Mouse (Mus musculus) frontal cortex, postnatal 14 days (tissue): ENCODE measurements at regions not wholly inside any gene's neighbourhood (a gene's known extent, or its start where the extent isn't known, plus 50 kb on each side); places are given as distances from the start of the nearest gene placed in this dataset.
A peak's percentile ranks its signal among the peaks of the same experiment; 100 is the strongest.

Experiments used
- DNase-seq, 2 experiments: peaks; one replicate each; pipeline ENCODE4 v3.0.0; 2022; ENCODE audit warnings: low spot score in 2 of 2

DNA sequence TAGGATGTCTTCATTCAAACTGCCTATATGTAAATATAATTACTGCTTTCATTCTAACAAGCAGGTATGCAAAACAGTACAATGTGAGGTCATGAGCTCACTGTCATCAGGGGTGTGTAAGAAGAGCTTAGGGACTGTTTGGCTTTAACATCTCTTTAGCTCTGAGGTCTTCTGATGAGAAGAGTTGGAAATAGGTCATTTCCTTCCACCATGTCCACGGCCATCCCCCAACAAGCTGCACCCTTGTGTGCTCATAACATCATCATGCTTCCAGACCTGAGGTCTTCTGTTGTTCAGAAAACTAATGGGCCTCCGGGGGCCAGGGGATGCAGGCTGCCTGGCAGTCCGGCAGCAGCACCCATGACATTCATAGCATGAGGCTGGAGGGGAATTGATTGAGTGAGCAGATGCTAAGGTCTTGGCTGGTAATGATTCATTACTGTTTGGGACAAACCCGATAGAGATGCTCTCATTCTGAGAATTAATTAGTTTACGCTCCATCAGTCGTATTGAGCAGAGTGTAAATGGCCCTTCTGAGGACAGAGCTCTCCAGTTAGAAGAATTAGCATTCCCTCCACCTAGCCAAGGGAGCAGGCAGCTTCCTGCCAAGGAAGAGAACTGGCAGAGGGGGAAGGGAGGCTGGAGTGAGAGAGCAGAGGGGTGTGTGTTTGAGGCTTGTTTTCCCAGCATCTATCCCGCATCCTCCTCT is 64.0 kb downstream of the Rps24 start:
- DNase-seq = peak; percentile 19 to 58

DNA sequence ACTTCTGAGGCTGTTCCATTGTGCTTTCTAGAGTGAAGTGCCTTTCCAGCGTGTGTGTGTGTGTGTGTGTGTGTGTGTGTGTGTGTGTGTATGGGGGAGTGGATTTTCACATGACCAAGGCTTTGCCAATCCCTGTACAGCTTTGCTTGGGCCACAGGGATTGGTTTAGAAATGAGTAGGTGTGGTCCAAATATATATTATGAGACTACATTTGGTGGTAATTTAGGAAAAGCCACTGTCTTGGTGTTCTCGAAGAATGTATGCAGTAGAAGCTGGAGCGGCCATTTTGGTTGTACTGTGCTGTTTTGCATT is 64.5 kb downstream of the Rps24 start:
- DNase-seq = no peak

DNA sequence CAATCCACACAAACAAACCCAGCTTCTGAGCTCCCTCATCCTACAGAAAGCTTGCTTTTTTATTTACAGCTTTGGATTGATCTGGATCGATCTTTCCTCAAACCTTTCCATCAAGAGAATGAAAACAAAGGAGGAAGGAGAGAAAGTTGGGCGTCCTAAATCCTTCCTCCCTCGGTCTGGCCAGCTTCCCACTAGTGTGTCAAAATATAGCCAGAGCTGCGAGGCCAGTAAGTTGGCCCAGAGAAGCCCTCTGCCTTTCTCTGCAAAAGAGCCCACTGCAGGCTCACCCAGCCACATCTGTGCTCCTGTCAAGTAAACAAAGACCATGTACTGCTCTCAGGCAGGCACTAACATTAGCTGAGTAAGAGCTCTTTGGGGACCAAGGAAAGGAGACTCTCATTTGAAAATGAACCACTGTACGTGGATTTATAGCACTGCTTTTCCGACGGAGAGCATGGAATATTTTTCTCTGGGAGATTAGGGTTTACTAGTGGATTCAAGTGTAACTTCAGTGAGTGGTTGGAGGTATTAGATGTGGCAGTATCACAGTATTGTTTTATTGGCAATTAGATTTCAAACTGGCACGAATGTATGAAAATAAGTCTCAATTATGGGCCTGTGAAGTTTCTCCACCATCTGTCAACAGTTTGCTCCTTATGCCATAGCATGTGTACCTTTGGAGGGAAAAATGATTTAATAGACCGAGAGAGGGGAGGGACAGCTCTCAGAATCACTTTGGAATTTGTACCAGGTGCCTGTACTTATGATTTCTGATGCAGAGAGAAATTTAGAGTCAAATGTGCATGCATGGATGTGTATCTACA is 78.1 kb downstream of the Rps24 start:
- no peak for DNase-seq

DNA sequence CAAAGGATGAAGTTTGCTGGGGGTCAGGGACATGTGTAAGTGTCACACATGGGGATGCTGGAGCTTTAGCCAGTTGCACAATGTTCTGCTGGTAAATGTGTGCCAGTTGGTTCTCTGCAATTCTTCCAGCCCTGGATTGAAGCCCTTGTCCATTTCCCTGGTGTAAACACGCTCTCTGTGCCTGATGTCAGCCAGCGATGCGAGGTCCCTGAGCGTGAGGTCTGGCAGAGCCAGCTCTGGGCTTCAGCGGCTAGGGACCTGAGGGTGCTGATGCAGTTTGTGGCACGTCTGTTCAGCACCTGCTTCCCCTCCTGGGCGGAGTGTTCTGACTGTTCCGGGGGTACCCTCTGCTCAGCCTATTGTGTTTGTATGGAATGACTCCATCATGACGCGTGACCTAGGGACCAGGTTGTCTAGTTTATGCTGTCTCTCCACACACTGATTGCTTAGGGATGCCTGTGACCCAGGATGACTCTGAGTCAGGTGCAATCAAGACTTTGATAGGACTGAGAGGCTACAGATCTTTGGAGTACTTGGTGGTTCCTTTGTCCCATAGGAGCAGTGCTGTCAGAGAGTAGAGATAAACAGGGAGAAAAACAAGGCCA is 78.9 kb downstream of the Rps24 start:
- no peak for DNase-seq

DNA sequence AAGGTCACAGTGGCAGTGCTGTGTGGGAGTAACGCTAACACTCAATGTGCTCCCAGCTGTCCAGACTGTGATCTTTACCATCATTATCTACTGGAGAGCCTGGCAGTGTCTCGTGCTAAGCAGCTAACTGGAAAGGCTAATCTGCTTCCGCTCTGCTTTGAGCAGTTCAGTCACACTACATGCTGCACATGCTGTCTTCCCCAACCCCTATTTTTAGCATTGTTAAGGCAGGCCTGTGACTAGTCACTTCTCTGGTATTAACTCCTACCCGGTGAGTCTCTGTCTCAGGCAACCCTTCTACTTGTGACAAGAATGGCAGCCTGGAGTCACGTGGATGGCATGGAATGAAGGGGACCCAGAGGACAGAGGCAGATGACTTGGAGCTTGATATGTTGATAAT is 88.2 kb downstream of the Rps24 start:
- no peak for DNase-seq

DNA sequence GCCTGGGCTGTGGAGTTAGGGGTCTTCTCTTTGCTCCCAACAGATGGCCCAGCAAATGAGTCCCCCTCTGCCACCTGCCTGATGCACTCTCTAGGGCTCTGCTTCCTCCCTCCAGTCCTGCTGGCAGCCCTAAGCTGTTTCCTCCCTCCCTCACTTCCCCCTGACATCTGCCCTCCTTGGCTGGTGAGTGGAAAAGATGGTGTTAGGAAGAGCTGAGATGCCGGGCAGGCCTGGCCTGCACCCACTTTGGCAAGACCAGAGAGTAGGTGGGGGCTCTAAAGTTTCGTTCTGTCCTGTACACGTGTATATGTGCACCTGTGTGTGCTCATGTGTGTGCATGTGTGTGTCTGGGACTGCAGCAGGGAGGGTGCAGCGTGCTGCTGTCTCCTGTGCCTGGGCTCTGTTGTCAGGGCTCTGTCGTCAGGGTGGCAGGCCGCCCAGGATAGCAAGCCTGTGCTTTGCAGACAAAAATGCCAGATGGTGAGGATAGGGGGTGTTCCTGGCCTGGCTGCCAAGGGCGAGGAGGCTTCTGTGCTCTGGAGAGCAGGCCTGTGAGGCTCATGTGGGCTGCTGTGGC is 91.7 kb downstream of the Rps24 start:
- DNase-seq = peak; percentile 81 to 86

DNA sequence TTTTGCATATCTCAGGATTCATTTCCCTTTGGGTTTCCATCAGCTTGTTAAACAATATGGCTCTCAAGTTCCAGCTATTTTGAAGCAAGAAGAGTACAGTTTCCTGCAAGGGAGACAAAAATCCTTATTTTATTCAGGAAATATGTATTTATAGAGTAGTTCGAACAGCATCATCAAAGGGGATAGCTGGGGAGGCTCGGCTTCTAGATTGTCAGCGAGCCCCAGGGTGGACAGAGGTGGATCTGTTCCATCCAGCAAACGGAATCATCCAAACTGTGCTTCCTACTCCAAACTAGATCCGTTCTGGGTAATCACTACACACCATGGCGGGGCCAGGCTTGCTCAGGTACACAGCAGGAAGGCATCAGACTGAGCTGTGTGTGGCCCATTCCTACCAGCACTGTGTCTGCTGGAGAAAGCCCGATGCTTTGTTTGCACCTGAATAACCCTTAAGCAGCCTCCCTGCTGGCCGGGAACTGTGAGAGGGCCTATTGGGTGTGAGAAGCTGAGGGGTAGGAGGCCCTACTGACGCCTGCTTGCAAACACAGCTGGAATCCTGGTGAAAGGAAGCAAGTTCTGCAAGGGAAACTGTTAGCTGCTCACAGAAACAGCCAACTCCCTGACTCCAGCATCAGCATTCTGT is 92.3 kb downstream of the Rps24 start:
- DNase-seq = peak; percentile 21 to 22

DNA sequence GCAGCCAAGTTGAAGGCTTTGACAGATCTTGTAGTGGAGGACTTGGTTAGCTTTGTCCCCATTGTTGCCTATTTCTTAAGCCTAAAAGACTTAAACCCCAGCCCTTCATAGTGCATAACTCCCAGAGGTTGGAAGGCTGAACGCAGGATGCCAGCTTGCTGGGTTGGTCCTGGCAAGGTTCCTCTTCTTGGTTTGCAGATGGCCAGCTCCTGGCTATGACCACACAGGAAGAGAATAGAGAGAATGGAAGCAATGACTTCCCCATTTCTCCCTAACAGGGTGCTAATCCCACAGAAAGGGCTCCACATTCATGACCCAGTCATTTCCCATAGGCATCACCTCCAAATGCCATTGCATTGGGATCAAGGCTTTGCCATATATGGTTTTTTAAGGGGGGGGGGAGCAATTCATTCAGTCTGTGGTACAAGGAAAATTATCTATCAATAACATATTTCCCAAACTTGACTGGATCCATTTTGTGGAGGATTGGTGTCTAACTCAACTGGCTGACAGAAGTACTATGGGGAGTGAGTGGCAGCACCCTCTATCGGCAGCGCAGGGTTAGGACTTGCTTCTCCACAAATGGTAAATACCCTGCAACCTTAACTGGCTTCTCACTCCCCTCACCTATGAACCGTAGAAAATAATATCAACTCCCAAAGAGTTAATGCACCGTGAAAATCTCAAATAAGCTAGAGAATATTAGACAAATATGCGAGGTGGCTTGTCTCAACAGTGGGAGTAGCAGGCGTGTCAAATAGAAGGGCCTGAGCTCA is 99.4 kb downstream of the Rps24 start:
- DNase-seq = no peak

DNA sequence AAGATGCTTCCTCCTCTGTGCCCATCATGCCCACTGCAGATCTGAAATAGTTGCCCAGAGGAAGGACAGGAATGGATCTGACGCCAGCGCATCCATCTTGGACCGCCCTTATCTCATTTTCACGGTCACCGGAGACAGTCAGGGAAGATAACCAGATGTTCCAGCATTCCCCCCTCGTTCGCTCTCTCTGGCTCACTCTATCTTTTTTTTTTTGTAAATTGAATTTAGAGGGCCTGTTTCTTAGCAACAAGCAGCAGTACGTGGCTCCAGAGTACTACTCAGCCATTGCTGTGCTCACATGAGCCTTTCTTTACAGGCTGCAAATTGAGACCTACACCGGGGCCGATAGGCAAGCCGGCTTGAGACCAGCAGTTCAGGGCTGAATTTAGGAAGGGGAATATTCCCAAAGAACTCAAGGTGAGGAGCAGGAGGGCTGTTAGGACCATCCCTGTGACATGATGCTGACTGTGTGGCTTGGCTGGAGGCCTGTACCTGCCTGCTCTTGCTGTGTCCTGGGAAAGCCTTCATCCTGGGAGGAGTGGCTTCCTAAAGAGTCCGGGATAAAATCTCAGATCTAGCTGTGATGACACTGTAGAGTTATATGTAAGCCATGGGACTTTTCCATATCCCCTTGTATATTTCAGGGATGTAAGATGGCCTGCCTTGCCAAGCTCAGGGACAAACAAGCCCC is 100.2 kb downstream of the Rps24 start:
- DNase-seq = no peak

DNA sequence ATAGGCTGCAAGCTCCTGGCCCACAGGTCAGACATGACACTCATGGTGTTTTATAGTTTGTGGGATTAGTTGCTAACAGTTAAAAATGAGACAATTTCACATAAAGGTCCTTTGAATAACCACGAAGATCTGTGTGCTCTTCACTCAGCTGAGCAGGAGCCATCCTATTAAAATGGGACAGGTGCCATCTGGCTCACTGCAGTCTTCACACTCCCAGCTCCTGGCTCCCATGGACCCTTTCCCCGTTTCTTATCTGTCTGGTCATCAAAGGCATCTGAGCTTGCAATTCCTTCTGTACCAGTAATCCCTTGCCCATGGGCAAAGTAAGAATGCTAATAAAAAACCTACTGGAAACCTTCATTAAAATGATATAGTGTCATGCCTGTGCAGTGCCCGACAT is 101.1 kb downstream of the Rps24 start:
- no peak for DNase-seq

DNA sequence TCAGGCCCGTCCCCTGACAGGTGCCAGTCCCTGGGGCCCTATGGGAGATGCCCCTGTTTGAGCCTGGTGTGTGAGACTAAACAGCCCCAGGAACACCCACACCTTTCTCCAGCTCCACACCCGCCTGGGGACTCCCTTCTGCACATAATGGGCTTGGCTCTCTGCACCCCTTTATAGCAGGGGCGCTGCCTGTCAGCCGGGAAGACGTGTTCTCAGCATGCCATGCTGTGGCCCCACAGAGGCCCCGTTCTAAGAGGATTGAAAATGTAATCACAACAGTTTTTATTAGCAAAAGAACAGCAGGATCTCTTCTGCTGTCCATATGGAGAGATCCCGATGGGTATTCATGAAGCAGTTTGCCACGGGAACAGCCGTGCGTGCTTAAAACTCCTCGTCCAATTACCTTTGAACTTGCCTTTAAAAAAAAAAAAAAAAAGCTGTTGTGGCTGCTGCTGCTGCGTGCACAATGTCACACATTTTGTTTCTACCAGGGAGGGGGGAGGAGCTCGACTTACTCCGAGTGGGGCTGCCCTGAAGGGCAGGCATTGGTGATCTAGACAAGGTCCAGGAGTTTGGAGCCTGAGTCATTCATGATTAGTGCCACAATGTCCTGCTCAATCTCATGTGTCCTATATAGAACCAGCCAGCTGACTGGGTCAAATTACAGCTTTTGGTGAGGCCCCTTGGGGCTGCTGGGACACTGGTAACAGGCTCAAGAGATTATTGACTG is 119.7 kb downstream of the Rps24 start:
- no peak for DNase-seq

DNA sequence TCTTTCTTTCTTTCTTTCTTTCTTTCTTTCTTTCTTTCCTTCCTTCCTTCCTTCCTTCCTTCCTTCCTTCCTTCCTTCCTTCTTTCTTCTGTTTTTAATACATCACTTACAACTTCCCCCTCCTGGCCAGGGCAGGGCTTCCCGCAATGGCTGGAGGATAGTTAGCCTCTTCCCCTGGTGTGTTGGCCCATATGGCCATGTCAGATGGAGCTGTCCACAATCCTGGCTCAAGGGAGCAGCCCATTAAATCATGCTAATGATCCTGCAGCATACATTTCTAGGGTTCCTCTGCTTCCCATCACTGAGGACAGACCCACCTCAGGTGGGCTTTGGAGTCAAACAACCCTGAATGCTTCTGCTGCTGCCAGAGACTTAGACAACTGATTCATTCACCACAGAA is 121.4 kb downstream of the Rps24 start:
- DNase-seq = no peak

DNA sequence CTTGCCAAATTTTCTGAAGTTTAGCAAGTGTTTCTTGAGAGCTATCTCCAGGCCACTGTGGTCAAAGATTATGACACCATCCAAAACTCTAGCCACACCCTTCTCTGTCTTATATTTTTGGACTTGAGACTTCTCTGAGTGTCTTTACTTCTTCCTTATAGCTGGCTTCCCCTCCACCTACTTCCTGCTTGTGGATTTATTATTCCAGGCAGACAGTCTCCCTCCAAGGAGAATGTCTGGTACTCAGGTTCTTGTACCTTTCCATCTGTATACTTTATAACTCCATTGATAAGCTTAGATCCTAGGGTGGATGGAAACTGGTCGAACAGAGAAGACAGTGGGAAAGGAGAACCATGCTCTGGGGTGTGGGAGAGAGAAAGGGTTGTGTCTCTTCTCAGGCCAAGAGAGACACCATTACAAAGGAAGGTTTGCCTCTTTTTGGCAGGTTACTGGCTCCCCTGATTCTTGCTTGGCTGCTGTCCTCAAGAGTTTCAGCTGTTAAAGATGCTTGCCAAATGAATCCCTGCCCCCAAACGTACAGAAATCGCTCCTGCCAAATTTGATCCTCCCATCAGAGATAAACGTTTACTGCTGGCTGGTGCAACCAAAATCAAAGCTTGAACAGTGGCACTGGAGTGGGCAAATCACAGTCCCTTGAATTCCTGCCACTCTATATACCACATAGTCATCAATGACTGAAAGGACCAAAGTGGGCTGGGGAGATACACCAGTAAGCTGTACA is 125.5 kb downstream of the Rps24 start:
- no peak for DNase-seq

DNA sequence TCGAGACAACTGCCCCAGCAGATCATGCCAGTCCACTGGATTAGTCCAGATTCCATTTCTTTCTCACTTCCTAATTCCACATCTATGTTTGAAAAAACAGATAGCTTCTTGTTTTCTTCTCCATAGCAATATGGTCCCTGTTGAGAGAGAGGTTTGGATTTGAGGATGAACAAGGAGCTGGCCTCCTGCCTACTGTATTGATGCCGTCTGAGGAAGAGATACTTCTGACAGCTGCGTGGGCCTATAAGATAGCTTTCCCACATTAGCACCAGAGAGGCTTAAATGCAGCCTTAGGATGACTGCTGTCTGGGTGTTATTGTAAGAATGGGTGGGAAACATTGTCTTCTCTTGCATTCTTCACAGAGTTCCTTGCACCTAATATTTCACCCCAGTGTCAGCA is 128.9 kb downstream of the Rps24 start:
- DNase-seq = no peak

DNA sequence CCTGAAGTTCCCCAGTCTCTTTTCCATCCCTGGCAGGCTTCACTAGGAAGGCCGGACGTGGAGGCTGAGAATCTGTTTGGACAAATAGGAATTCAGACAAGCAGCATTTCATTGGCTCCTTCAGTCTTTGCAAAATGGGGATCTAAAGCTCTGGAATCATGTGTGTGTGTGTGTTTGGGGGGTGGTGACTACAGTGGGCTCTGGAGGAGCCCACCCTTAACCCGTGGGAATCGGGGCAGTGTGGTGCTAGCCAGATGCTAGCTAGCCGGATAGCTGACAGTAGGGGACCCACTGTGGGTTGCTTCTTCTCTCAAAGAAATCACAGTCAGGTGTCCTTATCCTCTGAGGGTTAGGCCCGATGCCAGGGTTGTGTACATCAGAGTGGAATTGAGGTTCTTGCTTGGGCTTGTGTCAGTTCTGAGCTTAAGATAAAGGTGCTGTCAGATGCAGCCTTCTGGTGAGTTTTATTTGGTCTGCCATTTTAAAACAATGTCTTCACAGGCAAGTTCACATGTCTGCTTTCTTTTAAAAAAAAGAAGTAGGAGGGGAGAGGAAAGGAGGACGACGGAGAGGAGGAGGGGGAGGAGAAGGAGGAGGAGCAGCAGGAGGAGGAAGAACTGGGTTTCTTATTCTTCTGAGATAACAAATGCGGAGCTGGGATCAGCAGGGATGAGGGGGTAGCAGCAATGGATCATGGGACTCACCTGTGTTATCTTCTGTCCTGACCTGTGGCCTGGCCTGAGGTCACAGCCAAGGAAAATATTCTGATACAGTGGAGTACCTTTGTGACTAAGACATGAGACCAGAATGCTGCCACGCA is 129.6 kb downstream of the Rps24 start:
- DNase-seq = no peak

DNA sequence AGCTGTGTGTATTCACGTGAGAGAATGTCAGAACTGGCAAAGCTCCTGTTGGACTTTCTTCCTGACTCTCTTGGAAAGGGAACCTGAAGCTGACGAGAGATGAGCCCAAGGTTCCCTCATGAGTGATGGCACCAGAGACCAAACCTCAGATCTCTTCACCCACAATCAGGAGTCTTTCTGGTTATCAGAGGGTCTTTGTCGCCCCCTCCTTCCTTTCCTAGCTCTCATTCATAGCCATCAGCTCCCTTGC is 130.1 kb downstream of the Rps24 start:
- no peak for DNase-seq

DNA sequence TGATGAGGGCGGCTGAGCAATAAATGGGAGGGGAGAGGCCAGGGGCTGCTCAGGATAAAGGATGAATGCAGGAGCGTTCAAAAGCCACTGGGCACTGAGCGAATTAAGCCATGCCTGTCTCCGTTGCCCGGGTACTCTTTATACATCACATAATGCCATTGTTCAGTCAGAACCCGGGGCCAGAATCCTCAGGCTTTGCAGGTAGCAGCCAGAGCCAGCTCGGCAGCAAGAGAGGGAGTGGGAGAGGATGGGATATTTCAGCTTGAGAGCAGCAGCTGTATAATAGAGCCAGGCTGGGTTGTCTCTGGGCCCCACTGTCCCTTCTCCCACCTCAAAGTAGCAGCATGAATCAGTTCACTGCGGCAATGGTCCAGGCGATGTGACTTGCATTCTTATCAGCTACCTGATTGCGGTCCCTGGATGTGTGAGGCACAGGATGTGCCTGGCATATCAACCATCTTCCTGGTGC is 130.5 kb downstream of the Rps24 start:
- DNase-seq = peak; percentile 40 to 54

DNA sequence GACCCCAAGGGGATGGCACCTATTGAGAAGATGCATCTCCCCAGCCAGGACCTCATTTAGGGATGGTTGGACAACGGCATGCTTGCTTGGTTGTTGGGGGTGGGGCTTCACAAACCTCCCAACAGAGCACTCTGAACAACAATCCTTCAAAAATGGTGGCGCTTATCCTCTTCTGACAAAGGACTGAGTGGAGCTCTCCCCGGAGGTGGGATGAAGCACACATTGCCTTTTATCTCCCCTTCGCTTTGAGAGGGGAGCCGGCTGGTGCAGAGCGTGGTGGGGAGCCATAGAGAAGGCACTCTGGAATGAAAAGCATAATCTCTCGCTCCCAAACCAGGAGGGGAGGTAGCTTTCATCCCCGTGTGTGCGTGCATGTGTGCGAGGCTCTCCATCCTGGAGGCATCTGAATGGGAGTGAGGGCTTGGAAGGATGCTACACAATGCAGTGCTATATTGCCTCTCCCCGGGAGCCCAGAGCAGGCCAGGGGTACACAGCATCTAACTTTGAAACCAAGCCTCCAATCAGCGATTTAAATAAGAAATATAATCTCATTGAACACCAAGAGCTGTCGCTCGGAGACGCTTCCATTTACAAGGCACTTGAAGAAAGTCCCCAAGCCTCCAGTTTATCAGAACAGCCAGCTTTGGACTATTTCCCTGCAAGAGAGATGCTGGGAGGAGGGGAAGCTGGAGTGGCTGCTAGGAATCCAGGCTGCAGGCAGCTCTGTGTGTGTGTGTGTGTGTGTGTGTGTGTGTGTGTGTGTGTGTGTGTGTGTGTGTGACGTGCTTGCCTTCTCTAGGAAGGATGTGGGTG is 131.5 kb downstream of the Rps24 start:
- DNase-seq = no peak
